Comparison of ENCODE assay signal across 8 mouse cellular contexts in genomic region chr9:56121097-56121496, GRCm38 (mm10). TPM values are rescaled to one million over a fixed set of nuclear protein-coding genes. Genes with fewer than 3 reads are reported as not detected.
DNase-seq lines count a peak whose midpoint lies in the region; ATAC-seq and TF ChIP-seq lines count a peak whose summit lies in the region.

No protein-coding gene starts in this region.

- no peak overlapping the region for H3K4me3 ChIP-seq in bone marrow macrophage, adult 2 months (ENCODE audit: insufficient read depth, low read length)
- no peak overlapping the region for H3K4me3 ChIP-seq in hindbrain, embryonic 11.5 days (ENCODE audit: low read depth, low read length)
- no peak overlapping the region for H3K4me3 ChIP-seq in midbrain, embryonic 15.5 days

- peak; percentile 32; the same call in 1 of the 2 replicates for TF ChIP-seq CTCF in bone marrow macrophage, adult 2 months (IDR thresholded peaks at IDR 0.05; ENCODE audit: low read depth, low read length)

- no peaks in the 10 kb centered on the region for H3K36me3 ChIP-seq in hindbrain, embryonic 11.5 days (ENCODE audit: control insufficient read depth, insufficient read depth, low read length)
- no peaks in the 10 kb centered on the region for H3K36me3 ChIP-seq in midbrain, embryonic 15.5 days (replicated peaks)

- 0 out of 2 replicates have a peak, but pooled peaks have one; percentile 21 for ATAC-seq in hindbrain, embryonic 11.5 days (ENCODE audit: low FRiP score)
- ATAC-seq in midbrain, embryonic 15.5 days (replicated peaks): peak; percentile 41; the same call in 1 of the 2 replicates

- WGBS in hindbrain, embryonic 11.5 days: 33% methylated on average over 7 of the region's 7 CpGs
- 28% methylated on average over 7 of the region's 7 CpGs for WGBS in midbrain, embryonic 15.5 days

- no peaks in the 10 kb centered on the region for H3K27me3 ChIP-seq in hindbrain, embryonic 11.5 days (ENCODE audit: control insufficient read depth, insufficient read depth, low read length)
- no peaks in the 10 kb centered on the region for H3K27me3 ChIP-seq in midbrain, embryonic 15.5 days (replicated peaks)

- no peaks in the 10 kb centered on the region for H3K9me3 ChIP-seq in hindbrain, embryonic 11.5 days (ENCODE audit: control insufficient read depth, low read length)
- no peaks in the 10 kb centered on the region for H3K9me3 ChIP-seq in midbrain, embryonic 15.5 days

- peak; percentile 38 for DNase-seq in adrenal gland, adult 2 months
- DNase-seq in adrenal gland, adult 18-20 months (ENCODE audit: low spot score in 2 of 2): no peak
- peak; percentile 70 for DNase-seq in 3T3-L1 (ENCODE audit: low read depth, low spot score)
- DNase-seq in hindbrain, embryonic 11.5 days (ENCODE audit: low spot score): peak; percentile 57
- DNase-seq in left cerebral cortex, postnatal 25 days (ENCODE audit: low spot score in 2 of 2): peak; percentile 48 to 72
- DNase-seq in testis, postnatal 10 days (ENCODE audit: low spot score): peak; percentile 69

- no peak overlapping the region for H3K4me2 ChIP-seq in hindbrain, embryonic 11.5 days (replicated peaks; ENCODE audit: low read depth, low read length)
- no peak overlapping the region for H3K4me2 ChIP-seq in midbrain, embryonic 15.5 days

- no peak overlapping the region for H3K27ac ChIP-seq in bone marrow macrophage, adult 2 months (ENCODE audit: insufficient read depth, low read depth, low read length)
- H3K27ac ChIP-seq in hindbrain, embryonic 11.5 days (ENCODE audit: low read depth, low read length): no peak overlapping the region
- no peak overlapping the region for H3K27ac ChIP-seq in midbrain, embryonic 15.5 days

- no peak overlapping the region for H3K9ac ChIP-seq in hindbrain, embryonic 11.5 days (ENCODE audit: low read depth, low read length)
- H3K9ac ChIP-seq in midbrain, embryonic 15.5 days: no peak overlapping the region

- intact Hi-C loops in left cerebral cortex, postnatal 25 days (cut with DNase I): loop anchor here (2.0 kb wide), 1 partner anchor 40 kb away; no protein-coding TSS in a partner anchor

- no peaks in the 10 kb centered on the region for H3K4me1 ChIP-seq in bone marrow macrophage, adult 2 months (ENCODE audit: control insufficient read depth, insufficient read depth, low read length)
- peaks cover 2% of the 10 kb centered on the region; the same call in 1 of the 2 replicates for H3K4me1 ChIP-seq in hindbrain, embryonic 11.5 days (replicated peaks; ENCODE audit: control insufficient read depth, insufficient read depth, low read length)
- peaks cover 13% of the 10 kb centered on the region for H3K4me1 ChIP-seq in midbrain, embryonic 15.5 days

- TF ChIP-seq POLR2A in bone marrow macrophage, adult 2 months (IDR thresholded peaks at IDR 0.05; ENCODE audit: borderline replicate concordance, low read depth, low read length): no peak

RNA-seq across cellular contexts. Expression of gene Pstpip1, which starts 31.3 kb away (rescaled TPM):
- 1 to 10 TPM; 1.2 to 2.1 TPM for total RNA-seq in adrenal gland, adult 2 months (2021)
- polyA plus RNA-seq in adrenal gland, adult 2 months (2012; rRNA removed): 2.0 and 3.1 TPM in 2 replicates
- total RNA-seq in adrenal gland, adult 18-20 months (2021): 1 to 10 TPM in 1 of 2 experiments, under 1 TPM in 1; 0.89 to 2.0 TPM
- polyA plus RNA-seq in bone marrow macrophage, adult 2 months (2012; ENCODE audit: insufficient read depth, insufficient read length, missing spikeins): 163 and 182 TPM in 2 replicates
- 0.19 and 0.45 TPM in 2 replicates for polyA plus RNA-seq in hindbrain, embryonic 11.5 days (2014; fragmentation: Nextera tagmentation; extraction: Ambion mirVana)
- 1 to 10 TPM; 2.7 to 3.1 TPM for total RNA-seq in left cerebral cortex, postnatal 25 days (2021)
- polyA plus RNA-seq in midbrain, embryonic 15.5 days (2015; fragmentation: Nextera tagmentation; extraction: Ambion mirVana): 0.58 and 0.73 TPM in 2 replicates

RNA-seq across cellular contexts. Expression of gene Tspan3, which starts 44.2 kb away (rescaled TPM):
- 100 to 1,000 TPM in 1 of 2 experiments, 10 to 100 TPM in 1; 80.4 to 133 TPM for total RNA-seq in adrenal gland, adult 2 months (2021)
- 158 and 160 TPM in 2 replicates for polyA plus RNA-seq in adrenal gland, adult 2 months (2012; rRNA removed)
- total RNA-seq in adrenal gland, adult 18-20 months (2021): 100 to 1,000 TPM; 112 to 141 TPM
- polyA plus RNA-seq in bone marrow macrophage, adult 2 months (2012; ENCODE audit: insufficient read depth, insufficient read length, missing spikeins): 57.9 and 64.3 TPM in 2 replicates
- 529 and 555 TPM in 2 replicates for polyA plus RNA-seq in hindbrain, embryonic 11.5 days (2014; fragmentation: Nextera tagmentation; extraction: Ambion mirVana)
- 100 to 1,000 TPM; 377 to 393 TPM for total RNA-seq in left cerebral cortex, postnatal 25 days (2021)
- polyA plus RNA-seq in midbrain, embryonic 15.5 days (2015; fragmentation: Nextera tagmentation; extraction: Ambion mirVana): 591 and 622 TPM in 2 replicates

Comparison
In these comparisons a context has a peak if more than half of its experiments do, and no peak if none do; other contexts are left out.
1. DNase-seq: peak in adrenal gland, adult 2 months (single experiment), 3T3-L1 (single experiment), hindbrain, embryonic 11.5 days (single experiment), left cerebral cortex, postnatal 25 days (2 of 2) and testis, postnatal 10 days (single experiment); none in adrenal gland, adult 18-20 months (0 of 2).
2. RNA of gene Pstpip1, which starts 31.3 kb away (polyA plus RNA-seq): 163 to 182 TPM in bone marrow macrophage, adult 2 months; 2.0 to 3.1 TPM in adrenal gland, adult 2 months, 0.58 to 0.73 TPM in midbrain, embryonic 15.5 days and 0.19 to 0.45 TPM in hindbrain, embryonic 11.5 days; every median in the first group is over 10 times any median in the second.